Mouse (Mus musculus): Measurements from ENCODE around the gene Sept9. TPM values are rescaled to one million over a fixed set of nuclear protein-coding genes. Genes with fewer than 3 reads are reported as not detected.

Gene Sept9
- polyA plus RNA-seq, 1 experiment from 2014 or later: 52.5 TPM

DNA sequence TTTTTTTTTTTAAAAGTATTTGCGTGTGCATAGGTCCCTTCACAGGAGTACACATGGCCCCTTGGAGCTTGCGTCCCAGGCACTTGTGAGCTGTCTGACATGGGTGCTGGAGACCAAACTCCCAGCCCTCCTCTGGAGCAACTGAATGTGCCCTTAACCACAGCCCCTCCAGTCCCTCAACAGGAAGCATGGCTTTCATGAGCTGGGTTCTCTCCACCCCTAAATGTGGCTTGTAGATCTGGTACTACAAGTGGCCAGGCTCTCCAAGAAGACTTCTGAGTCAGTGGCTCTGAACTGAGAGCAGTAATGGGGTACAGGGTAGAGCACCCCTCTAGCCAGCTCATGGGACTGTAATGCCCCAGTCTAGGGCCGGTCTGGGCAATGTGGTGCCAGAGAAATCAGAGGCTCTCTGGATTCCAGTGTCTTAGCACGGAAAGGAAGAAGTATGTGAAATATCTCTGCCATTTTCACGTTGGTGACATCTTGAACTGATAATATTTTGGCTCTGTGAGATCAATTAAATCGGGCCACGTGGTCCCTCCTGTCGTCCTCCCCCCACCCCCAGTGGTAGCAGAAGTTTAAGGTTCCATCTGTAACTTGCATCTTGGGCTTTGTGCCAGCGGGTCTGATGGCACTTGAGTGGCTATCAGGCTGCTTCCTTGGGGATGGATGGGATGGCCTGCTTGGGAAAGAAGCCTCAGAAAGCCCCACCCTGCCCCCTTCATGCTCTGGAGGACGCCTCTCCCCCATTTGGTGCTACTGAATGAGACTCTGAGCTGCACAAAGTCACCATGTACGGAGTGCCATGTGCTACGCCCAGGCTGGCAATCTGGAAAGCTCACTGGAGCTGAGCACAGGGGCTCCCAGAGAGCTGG, 130.9 kb downstream of the Sept9 start:
- no peak overlapping the region for H3K27ac ChIP-seq (ENCODE audit: low read length)
- H3K9ac ChIP-seq (replicated peaks; ENCODE audit: low read depth): no peak overlapping the region
- WGBS: 54% methylated on average over 12 of the region's 12 CpGs
- ATAC-seq (no peak), DNase-seq (ENCODE audit: low spot score) (no peak)
- no peak overlapping the region for H3K4me3 ChIP-seq (ENCODE audit: low read depth, low read length)
- H3K36me3 ChIP-seq (ENCODE audit: insufficient read depth, low read length): no peaks in the 10 kb centered on the region
- no peaks in the 10 kb centered on the region for H3K9me3 ChIP-seq (ENCODE audit: low read length)
- H3K27me3 ChIP-seq (replicated peaks; ENCODE audit: insufficient read depth, low read length): no peaks in the 10 kb centered on the region
- peaks cover 37% of the 10 kb centered on the region; the same call in 1 of the 2 replicates for H3K4me1 ChIP-seq (ENCODE audit: insufficient read depth, low read depth, low read length)
- TF ChIP-seq CTCF (IDR thresholded peaks at IDR 0.05) (no peak), EP300 (IDR thresholded peaks at IDR 0.05) (no peak)
- H3K4me2 ChIP-seq (replicated peaks; ENCODE audit: low read depth, low read length): no peak overlapping the region

DNA sequence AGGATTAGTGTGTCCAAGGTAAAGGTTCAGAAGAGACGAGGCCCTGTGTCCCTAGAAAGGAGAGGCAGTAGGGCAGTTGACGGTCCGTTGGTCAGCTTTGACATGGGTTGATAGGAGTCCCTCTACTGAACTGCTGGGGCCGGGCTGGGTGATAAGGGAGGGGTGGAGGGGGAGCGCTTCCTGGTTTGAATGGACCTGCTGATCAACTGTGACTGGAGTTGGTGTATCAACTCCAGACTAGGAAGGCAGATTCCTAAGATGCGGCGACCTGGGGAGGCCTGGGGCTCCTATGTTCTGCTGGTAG, 131.4 kb downstream of the Sept9 start:
- Histone ChIP-seq H3K4me2 (replicated peaks; ENCODE audit: low read depth, low read length) (no peak overlapping the region), H3K4me3 (ENCODE audit: low read depth, low read length) (no peak overlapping the region), H3K27me3 (replicated peaks; ENCODE audit: insufficient read depth, low read length) (no peaks in the 10 kb centered on the region), H3K9ac (replicated peaks; ENCODE audit: low read depth) (no peak overlapping the region), H3K4me1 (ENCODE audit: insufficient read depth, low read depth, low read length) (peaks cover 33% of the 10 kb centered on the region; the same call in 1 of the 2 replicates), H3K9me3 (ENCODE audit: low read length) (no peaks in the 10 kb centered on the region), H3K27ac (ENCODE audit: low read length) (no peak overlapping the region), H3K36me3 (ENCODE audit: insufficient read depth, low read length) (no peaks in the 10 kb centered on the region)
- TF ChIP-seq EP300 (IDR thresholded peaks at IDR 0.05) (no peak), CTCF (IDR thresholded peaks at IDR 0.05) (no peak)
- ATAC-seq (no peak), DNase-seq (ENCODE audit: low spot score) (no peak)
- 40% methylated on average over 7 of the region's 7 CpGs for WGBS

DNA sequence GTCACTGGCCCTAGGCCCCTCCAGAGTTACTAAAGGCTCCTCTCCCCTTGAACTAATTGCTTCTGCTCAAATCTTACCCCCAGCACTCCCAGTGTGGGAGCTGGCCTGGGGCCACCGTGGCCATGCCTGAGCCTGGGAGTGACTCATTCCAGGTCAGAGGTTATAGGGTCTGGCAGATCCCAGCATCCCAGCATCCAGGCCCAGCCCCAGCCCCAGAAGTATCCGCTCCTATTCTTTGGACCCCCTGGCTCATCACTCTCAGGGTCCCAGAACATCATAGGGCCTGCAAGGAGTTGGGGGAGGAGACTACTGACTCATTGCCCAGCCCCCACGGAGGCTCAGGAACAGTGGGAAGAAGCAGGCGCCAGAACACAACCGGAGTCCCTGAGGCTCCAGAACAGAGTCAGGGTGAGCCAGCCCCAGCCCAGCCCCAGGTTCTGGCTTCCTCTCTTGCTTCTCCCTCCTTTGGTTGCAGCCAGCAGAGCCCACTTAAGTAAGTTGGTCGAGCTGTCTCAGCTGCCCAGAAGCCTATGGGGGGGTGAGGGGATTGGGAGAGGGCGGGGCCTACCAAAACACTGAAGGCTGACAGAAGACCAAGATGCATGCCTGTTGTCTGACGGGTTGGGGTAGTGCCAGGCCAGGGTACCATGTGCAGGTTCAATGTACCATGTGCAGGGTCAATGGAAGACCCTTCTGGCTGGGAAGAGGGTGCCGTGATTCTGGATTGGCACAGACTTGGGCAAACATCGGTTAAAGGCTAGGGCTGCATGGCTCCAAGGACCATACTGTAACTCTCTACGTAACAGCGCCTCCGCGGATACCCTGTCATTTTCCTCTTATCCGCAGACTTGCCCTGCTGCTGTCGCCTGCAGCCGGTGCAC, 132.1 kb downstream of the Sept9 start:
- Histone ChIP-seq H3K9me3 (ENCODE audit: low read length) (no peaks in the 10 kb centered on the region), H3K4me3 (ENCODE audit: low read depth, low read length) (peak overlapping the region; percentile 31), H3K27ac (ENCODE audit: low read length) (0 out of 2 replicates have a peak overlapping the region, but pooled peaks have one; percentile 20), H3K36me3 (ENCODE audit: insufficient read depth, low read length) (no peaks in the 10 kb centered on the region), H3K4me2 (replicated peaks; ENCODE audit: low read depth, low read length) (peak overlapping the region; percentile 79), H3K9ac (replicated peaks; ENCODE audit: low read depth) (peak overlapping the region; percentile 34; the same call in 1 of the 2 replicates), H3K27me3 (replicated peaks; ENCODE audit: insufficient read depth, low read length) (no peaks in the 10 kb centered on the region), H3K4me1 (ENCODE audit: insufficient read depth, low read depth, low read length) (peaks cover 33% of the 10 kb centered on the region; the same call in 1 of the 2 replicates)
- WGBS: 9% methylated on average over 17 of the region's 17 CpGs
- DNase-seq (ENCODE audit: low spot score) (peak; percentile 30), ATAC-seq (peak; percentile 18)
- TF ChIP-seq EP300 (IDR thresholded peaks at IDR 0.05) (no peak), CTCF (IDR thresholded peaks at IDR 0.05) (no peak)

DNA sequence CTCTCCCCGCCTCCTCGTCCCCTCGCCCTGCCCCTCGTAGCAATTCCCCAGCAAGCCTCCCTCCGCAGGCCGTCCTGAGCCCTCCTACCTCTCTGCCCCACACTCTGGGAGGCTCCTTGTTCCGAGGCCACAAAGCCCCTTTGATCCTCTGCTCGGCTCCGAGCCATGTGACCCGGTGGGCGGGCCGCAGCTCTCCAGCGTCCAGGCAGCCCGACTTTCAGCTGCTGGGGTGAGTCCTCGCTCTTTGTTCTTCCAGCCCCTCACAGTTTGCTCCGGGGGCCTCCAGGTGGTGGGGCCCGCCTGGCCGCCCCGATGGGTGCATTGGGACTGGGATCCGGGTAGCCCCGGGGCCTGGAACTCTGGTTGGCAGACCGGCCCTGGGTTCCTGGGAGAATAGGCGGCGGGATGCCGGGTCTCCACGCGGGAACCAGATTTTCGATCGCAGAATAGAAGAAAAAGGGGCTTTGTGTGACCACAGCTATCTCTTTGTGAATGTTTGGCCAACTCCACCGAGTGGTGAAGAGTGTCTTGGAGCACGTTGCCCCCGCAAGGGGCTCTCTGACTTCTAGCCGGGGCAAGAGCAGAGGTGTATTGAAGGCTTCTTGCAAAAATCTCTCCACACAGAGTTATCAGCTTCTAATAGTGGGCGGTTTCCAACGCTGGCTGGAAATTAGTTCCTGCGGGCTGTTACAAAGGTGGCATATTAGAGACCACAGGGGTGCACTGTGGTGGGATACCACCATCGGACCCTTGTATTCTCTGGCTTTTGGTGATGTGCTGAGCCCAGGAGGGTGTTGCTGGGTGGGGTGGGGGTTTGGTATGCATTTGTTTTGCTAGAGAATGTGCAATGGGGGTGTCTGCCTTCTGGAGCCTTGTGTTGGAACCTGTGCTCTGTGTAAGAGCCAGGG, 133.0 kb downstream of the Sept9 start:
- WGBS: 8% methylated on average over 36 of the region's 37 CpGs
- TF ChIP-seq CTCF (IDR thresholded peaks at IDR 0.05) (no peak), EP300 (IDR thresholded peaks at IDR 0.05) (no peak)
- peaks cover 33% of the 10 kb centered on the region; the same call in 1 of the 2 replicates for H3K4me1 ChIP-seq (ENCODE audit: insufficient read depth, low read depth, low read length)

DNA sequence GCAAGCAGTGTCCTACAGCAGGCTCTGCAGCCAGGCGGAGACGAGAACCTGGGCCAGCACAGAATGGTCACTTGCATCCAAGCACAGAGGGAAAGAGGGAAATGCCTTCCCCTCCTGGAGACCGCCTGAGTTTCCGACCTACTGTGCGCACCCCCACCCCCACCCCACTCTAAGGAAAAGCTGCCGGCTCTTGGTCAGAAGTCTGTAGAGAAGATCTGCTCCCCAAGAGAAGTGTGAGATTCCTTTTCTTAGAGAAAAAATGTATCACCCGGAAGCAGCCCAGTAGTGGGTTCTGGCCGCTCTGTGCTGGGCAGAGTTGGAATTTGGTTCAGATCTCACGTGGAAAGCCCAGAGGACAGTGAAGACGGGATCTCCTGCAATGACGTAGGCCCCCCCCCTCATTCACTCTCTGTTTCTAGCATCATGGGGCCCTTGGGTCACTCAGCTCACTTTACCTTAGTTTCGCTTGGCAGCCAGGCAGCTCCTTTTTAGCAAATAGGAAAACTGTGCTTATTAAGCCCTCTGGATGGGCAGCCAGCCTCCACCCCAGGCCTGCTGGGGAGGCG, 133.8 kb downstream of the Sept9 start:
- H3K4me3 ChIP-seq (ENCODE audit: low read depth, low read length): peak overlapping the region; percentile 31; the same call in 1 of the 2 replicates
- ATAC-seq: no peak
- H3K27ac ChIP-seq (ENCODE audit: low read length): peak overlapping the region; percentile 73
- no peak overlapping the region for H3K9ac ChIP-seq (replicated peaks; ENCODE audit: low read depth)
- peak overlapping the region; percentile 79 for H3K4me2 ChIP-seq (replicated peaks; ENCODE audit: low read depth, low read length)
- H3K4me1 ChIP-seq (ENCODE audit: insufficient read depth, low read depth, low read length): peaks cover 35% of the 10 kb centered on the region; the same call in 1 of the 2 replicates
- no peaks in the 10 kb centered on the region for H3K27me3 ChIP-seq (replicated peaks; ENCODE audit: insufficient read depth, low read length)
- TF ChIP-seq EP300 (IDR thresholded peaks at IDR 0.05) (no peak), CTCF (IDR thresholded peaks at IDR 0.05) (no peak)
- DNase-seq (ENCODE audit: low spot score): no peak
- no peaks in the 10 kb centered on the region for H3K36me3 ChIP-seq (ENCODE audit: insufficient read depth, low read length)
- 28% methylated on average over 13 of the region's 13 CpGs for WGBS
- H3K9me3 ChIP-seq (ENCODE audit: low read length): no peaks in the 10 kb centered on the region

More for the DNA sequence above, 133.0 kb downstream of the Sept9 start:
- ATAC-seq (peak; percentile 47), DNase-seq (ENCODE audit: low spot score) (peak; percentile 66)
- Histone ChIP-seq H3K4me3 (ENCODE audit: low read depth, low read length) (peak overlapping the region; percentile 31), H3K9ac (replicated peaks; ENCODE audit: low read depth) (peak overlapping the region; percentile 34; the same call in 1 of the 2 replicates), H3K36me3 (ENCODE audit: insufficient read depth, low read length) (no peaks in the 10 kb centered on the region), H3K4me2 (replicated peaks; ENCODE audit: low read depth, low read length) (peak overlapping the region; percentile 79), H3K27ac (ENCODE audit: low read length) (peak overlapping the region; percentile 64), H3K27me3 (replicated peaks; ENCODE audit: insufficient read depth, low read length) (no peaks in the 10 kb centered on the region), H3K9me3 (ENCODE audit: low read length) (no peaks in the 10 kb centered on the region)
